Mouse (Mus musculus) CH12.LX (cell line): ENCODE data around the gene Ace3.

Experiments used
- HCFC1 ChIP-seq: IDR thresholded peaks from 2 replicates; pipeline ENCODE4 v1.6.1; 2012; ENCODE audit warnings: low read depth, mild to moderate bottlenecking, inconsistent platforms, low read length, improper control_type of control experiment
- POLR2A ChIP-seq: IDR thresholded peaks from 2 replicates; pipeline ENCODE4 v1.6.1; 2011; ENCODE audit warnings: low read depth, mild to moderate bottlenecking, improper control_type of control experiment, low read length

- TF ChIP-seq HCFC1 = no peak
- TF ChIP-seq POLR2A = no peak
Measured at GRCm38 (mm10) chr11:106046584-106046983, 52.1 kb downstream of the Ace3 start.
